Mouse (Mus musculus) cortical plate, adult 2 months (tissue): ENCODE data around the gene Agap3.

Source experiments
- CTCF ChIP-seq: fragments of 200-500 bp; IDR thresholded peaks from 2 replicates; pipeline ENCODE4 v1.5.1; 2011; ENCODE audit warnings: mild to moderate bottlenecking, control low read depth, low read length; ENCODE audit not compliant: insufficient read depth; ENCODE audit errors: extremely low read depth
- POLR2A ChIP-seq: fragments of 200-500 bp; IDR thresholded peaks from 2 replicates; pipeline ENCODE4 v1.6.1; 2011; ENCODE audit warnings: mild to moderate bottlenecking, low read length, control low read depth; ENCODE audit not compliant: insufficient read depth; ENCODE audit errors: extremely low read depth

DNA sequence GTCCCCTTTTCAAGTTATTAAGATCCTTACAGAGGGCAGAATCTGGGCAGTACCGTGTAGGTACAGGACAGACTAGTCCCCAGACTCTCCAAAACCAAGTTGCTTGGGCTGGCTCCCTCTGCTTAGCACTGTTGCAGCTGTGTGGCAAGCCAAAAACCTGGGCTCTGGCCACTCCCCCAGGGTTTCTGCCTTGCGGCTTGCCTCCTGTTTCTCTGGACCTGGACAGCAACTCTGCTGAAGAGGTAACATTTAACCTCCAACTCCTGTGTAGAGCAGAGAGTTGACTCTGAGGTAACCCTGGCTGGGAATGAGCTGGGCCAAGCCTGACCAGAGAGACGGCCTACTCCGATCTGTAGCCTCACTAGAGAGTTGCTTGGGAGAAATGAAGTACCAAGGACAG lies 50.8 kb downstream of the Agap3 start:
- TF ChIP-seq CTCF = no peak
- TF ChIP-seq POLR2A = no peak
